Mouse (Mus musculus) midbrain, embryonic 13.5 days (tissue): ENCODE measurements around the gene Timm50. TPM values are rescaled to one million over a fixed set of nuclear protein-coding genes. Genes with fewer than 3 reads are reported as not detected.

ENCODE experiments used
- ATAC-seq: fragments of 200-750 bp; cut with Nextera tagmentation; 2 replicates; pipeline ENCODE4 v1.8.0; 2017; ENCODE audit warnings: mild to moderate bottlenecking, moderate TSS enrichment, moderate library complexity
- H3K27ac ChIP-seq: fragments of 300-500 bp; sonication (generic); 2 replicates; pipeline ENCODE4 v1.5.1; 2015; ENCODE audit warnings: inconsistent platforms, mild to moderate bottlenecking, moderate library complexity
- H3K27me3 ChIP-seq: fragments of 300-500 bp; sonication (generic); 2 replicates; pipeline ENCODE4 v1.6.1; 2015; ENCODE audit warnings: mild to moderate bottlenecking, inconsistent platforms
- H3K36me3 ChIP-seq: fragments of 300-500 bp; sonication (generic); 2 replicates; pipeline ENCODE4 v1.6.1; 2015; ENCODE audit warnings: mild to moderate bottlenecking, inconsistent platforms
- H3K4me1 ChIP-seq: fragments of 300-500 bp; sonication (generic); replicated peaks from 2 replicates; pipeline ENCODE4 v1.6.1; 2015; ENCODE audit warnings: inconsistent platforms
- H3K4me2 ChIP-seq: fragments of 300-500 bp; sonication (generic); replicated peaks from 2 replicates; pipeline ENCODE4 v1.6.1; 2015; ENCODE audit warnings: moderate library complexity, mild to moderate bottlenecking, inconsistent platforms
- H3K4me3 ChIP-seq: fragments of 300-500 bp; sonication (generic); replicated peaks from 2 replicates; pipeline ENCODE4 v1.5.1; 2015; ENCODE audit warnings: mild to moderate bottlenecking, inconsistent platforms
- H3K9ac ChIP-seq: fragments of 300-500 bp; sonication (generic); replicated peaks from 2 replicates; pipeline ENCODE4 v1.6.1; 2015; ENCODE audit warnings: mild to moderate bottlenecking, inconsistent platforms
- H3K9me3 ChIP-seq: fragments of 300-500 bp; sonication (generic); 2 replicates; pipeline ENCODE4 v1.6.1; 2016; ENCODE audit warnings: mild to moderate bottlenecking, inconsistent platforms
- WGBS: fragments of 180-500 bp; shearing (Covaris S2); methylation state at CpG from one replicate; pipeline ENCODE4 v1.1.7; 2015; 5-methylcytosine and 5-hydroxymethylcytosine counted together
- polyA plus RNA-seq: library from polyadenylated mRNA; unstranded; fragments of >200 nt; fragmentation: Nextera tagmentation; extraction: Ambion mirVana; gene quantifications from 2 replicates; pipeline ENCODE4 v1.2.1, GENCODE M21; 2015

The Timm50 gene
- polyA plus RNA-seq, 1 experiment from 2014 or later: 153 TPM

DNA sequence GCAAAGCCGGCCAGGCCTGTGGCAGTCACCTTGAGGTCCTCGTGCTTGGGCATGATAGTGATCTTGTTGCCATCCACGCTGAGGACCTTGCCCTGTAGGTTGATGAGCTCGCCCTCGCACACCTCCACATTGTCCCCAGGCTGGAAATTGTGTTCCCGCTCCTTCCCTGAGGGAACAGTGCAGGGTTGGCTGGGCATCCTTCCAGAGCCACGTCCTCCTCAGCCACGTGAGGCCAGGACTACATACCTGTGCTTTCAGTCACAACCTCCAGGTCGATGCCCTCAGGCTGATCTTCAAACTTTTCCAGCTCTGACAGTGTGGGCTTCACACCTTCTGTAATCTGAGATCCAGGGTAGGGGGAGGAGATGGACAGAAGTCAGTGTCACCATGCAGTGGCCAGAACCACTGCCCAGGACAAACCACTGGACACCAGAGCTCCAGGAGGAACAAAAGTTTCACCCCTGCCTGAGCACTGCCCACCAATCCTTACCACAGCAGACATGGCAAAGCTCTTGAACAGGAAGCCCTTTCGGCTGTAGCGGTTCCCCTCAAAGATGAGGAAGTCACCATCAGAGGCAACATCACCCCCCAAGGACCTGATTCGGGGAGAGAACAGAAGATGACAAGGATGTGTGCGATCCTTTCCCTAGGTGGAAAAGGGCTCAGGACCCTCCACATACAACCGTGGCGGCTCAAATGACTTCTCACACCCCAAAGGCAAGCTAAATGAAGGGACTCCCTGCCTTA, 10.3 kb upstream of the Timm50 start:
- Histone ChIP-seq H3K27ac (no peak overlapping the region), H3K9ac (no peak overlapping the region), H3K4me2 (no peak overlapping the region), H3K4me3 (no peak overlapping the region), H3K4me1 (no peaks in the 10 kb centered on the region), H3K27me3 (no peaks in the 10 kb centered on the region), H3K36me3 (peaks cover 99% of the 10 kb centered on the region), H3K9me3 (no peaks in the 10 kb centered on the region)
- WGBS: 94% methylated on average over 15 of the region's 15 CpGs
- no peak for ATAC-seq

DNA sequence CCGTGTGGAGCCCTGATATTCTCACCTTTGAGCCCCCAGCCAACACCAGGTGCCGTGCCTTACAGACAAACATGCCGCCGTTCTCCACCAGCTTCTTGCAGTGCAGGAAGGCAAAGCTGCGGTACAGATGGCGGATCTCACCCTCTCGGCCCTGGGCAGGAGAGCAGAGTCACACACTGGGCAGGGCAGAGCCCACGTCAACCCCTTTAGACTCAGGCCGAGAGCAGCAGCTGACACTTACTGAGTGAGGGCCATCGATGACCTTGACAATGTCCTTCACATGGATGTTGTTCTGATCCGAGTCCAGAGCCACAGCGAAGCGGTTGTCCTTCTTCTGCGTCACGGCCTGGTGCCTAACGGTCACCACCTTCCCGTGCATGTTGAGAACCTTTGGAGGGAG, 6.8 kb upstream of the Timm50 start:
- Histone ChIP-seq H3K36me3 (peaks cover 98% of the 10 kb centered on the region), H3K4me3 (no peak overlapping the region), H3K27me3 (no peaks in the 10 kb centered on the region), H3K9me3 (no peaks in the 10 kb centered on the region), H3K9ac (no peak overlapping the region), H3K4me1 (no peaks in the 10 kb centered on the region), H3K27ac (no peak overlapping the region), H3K4me2 (no peak overlapping the region)
- 94% methylated on average over 17 of the region's 17 CpGs for WGBS
- no peak for ATAC-seq

DNA sequence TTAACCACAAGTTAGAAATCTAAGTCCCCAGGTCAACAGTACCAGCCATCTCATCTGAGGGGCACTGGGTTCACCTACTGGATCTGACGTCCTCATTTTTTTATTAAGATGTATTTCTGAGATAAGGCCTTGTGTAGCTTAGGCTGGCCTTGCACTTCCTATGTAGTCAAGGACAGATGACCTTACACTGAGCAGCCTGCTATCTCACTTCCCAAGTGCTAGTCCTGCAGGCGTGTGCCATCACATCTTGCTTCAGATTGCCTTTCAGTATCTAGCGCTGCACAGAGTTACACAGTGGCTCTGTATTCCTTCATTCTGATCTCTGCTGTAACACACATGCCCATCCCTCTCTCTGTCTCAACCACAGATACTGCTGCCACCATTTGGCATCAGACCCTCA, 6.2 kb upstream of the Timm50 start:
- 87% methylated on average over 3 of the region's 3 CpGs for WGBS
- H3K4me3 ChIP-seq: no peak overlapping the region
- H3K27ac ChIP-seq: no peak overlapping the region
- no peak overlapping the region for H3K4me2 ChIP-seq
- H3K27me3 ChIP-seq: no peaks in the 10 kb centered on the region
- H3K9me3 ChIP-seq: no peaks in the 10 kb centered on the region
- H3K36me3 ChIP-seq: peaks cover 91% of the 10 kb centered on the region
- no peaks in the 10 kb centered on the region for H3K4me1 ChIP-seq
- no peak overlapping the region for H3K9ac ChIP-seq
- no peak for ATAC-seq

DNA sequence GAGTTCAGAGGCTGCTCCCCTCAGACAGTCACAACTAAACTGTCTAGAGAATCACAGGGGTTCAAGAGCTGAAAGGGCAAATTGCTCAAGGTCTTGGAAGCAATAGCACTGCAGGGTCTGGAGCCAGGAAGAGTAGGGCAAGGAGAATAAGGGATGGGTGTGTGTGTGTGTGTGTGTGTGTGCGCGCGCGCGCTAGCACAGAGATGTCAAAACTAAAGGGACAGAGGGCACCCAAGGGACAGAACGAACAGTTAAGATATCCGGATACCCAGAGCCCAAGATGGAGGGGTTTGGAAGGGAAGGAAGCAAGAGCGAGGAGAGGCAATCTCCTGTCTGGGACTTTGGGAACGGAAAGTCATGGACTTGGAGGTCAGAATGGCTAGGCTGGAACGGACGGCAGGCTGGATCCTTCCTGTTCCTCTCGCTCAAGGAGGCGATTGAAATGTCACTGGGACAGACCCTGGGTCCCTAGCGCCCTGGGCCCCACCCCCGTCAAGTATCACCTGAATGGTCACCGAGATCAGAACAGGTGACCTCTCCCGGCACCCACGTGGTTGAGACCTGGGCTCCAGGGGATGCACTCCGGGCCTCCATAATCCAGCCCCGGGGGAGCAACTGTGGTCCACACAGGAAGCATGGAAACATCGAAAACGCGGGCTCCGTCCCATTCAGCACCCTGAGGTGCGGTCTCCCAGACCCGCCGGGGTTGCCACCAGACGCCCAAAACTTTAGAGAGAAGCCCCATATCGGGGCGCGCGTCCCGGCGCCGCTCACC, 534 bp downstream of the Timm50 start:
- H3K4me3 ChIP-seq: peak overlapping the region; percentile 85
- peak overlapping the region; percentile 92 for H3K4me2 ChIP-seq
- no peaks in the 10 kb centered on the region for H3K27me3 ChIP-seq
- peak overlapping the region; percentile 81 for H3K27ac ChIP-seq
- peak; percentile 68 for ATAC-seq
- 6% methylated on average over 35 of the region's 35 CpGs for WGBS
- peak overlapping the region; percentile 87 for H3K9ac ChIP-seq
- H3K4me1 ChIP-seq: peaks cover 32% of the 10 kb centered on the region
- no peaks in the 10 kb centered on the region for H3K9me3 ChIP-seq
- peaks cover 63% of the 10 kb centered on the region for H3K36me3 ChIP-seq

DNA sequence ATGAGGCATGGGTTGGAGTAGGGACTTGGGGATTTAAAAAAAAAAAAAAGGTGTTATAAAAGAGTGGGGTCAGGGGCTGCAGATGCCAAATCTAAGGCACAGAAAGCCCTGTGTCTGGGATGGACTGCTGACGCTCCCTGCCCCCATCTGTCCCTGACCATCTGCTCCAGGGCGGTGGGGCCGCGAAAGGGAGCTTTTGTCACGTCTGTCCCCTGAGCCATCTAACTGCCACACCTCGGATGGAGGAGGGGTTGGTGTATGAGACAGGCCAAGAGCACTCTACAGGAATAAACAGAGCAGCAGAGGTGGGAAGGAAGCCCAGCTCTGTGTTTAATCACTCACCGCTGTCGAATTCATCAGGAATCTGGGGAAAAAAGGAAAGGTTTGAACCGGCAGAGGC, 2.1 kb downstream of the Timm50 start:
- peaks cover 32% of the 10 kb centered on the region for H3K4me1 ChIP-seq
- no peaks in the 10 kb centered on the region for H3K9me3 ChIP-seq
- no peaks in the 10 kb centered on the region for H3K27me3 ChIP-seq
- peaks cover 63% of the 10 kb centered on the region for H3K36me3 ChIP-seq
- H3K9ac ChIP-seq: 0 out of 2 replicates have a peak overlapping the region, but pooled peaks have one; percentile 14
- 48% methylated on average over 9 of the region's 9 CpGs for WGBS
- H3K4me3 ChIP-seq: 0 out of 2 replicates have a peak overlapping the region, but pooled peaks have one; percentile 85
- no peak for ATAC-seq
- peak overlapping the region; percentile 92 for H3K4me2 ChIP-seq
- peak overlapping the region; percentile 39; the same call in 1 of the 2 replicates for H3K27ac ChIP-seq

DNA sequence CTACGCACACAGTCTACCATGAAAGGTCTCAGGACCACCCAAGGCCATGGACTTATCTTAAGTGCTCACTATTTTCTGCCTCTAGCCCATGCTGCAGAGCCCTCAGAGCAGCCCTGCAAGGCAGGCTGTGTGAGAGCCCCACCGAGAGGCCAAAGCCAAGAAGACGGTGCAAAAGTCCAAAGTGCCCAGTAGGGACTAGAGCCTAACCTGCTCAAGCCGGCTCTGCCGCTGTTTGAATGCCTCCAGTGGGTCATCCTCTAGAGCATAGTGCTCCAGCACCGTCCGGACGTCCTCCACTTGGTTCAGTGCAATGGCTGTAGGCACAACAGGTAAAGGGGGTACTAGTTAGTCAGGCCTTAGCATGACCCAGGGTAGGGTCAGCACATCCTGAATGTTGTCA, 5.7 kb downstream of the Timm50 start:
- no peak overlapping the region for H3K4me3 ChIP-seq
- H3K9ac ChIP-seq: no peak overlapping the region
- no peak overlapping the region for H3K27ac ChIP-seq
- no peaks in the 10 kb centered on the region for H3K9me3 ChIP-seq
- H3K4me2 ChIP-seq: no peak overlapping the region
- H3K36me3 ChIP-seq: peaks cover 56% of the 10 kb centered on the region
- ATAC-seq: no peak
- peaks cover 51% of the 10 kb centered on the region for H3K4me1 ChIP-seq
- WGBS: 91% methylated on average over 8 of the region's 8 CpGs
- no peaks in the 10 kb centered on the region for H3K27me3 ChIP-seq

DNA sequence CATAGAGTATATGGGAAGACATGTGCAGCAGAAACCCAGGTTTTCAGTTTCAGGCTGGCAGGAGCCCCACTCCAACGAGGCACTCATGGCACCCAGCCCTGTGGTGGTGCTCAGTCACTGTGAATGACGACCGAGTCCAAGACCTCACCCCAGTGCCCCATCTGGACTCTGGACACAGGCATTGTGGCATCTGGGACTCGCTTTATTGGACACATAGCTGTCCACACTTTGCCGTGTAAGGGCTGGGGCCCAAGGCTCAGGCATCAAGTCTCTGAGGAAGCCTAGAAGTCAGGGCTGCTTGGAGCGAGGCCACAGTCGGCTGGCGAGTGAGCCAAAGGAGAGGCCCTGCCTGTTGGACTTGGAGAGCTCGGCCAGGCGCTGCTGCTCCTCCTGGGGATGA, 6.2 kb downstream of the Timm50 start:
- ATAC-seq: no peak
- no peaks in the 10 kb centered on the region for H3K27me3 ChIP-seq
- no peak overlapping the region for H3K9ac ChIP-seq
- H3K36me3 ChIP-seq: peaks cover 56% of the 10 kb centered on the region
- no peak overlapping the region for H3K27ac ChIP-seq
- no peak overlapping the region for H3K4me3 ChIP-seq
- H3K4me1 ChIP-seq: peaks cover 49% of the 10 kb centered on the region
- 91% methylated on average over 10 of the region's 10 CpGs for WGBS
- H3K4me2 ChIP-seq: no peak overlapping the region
- no peaks in the 10 kb centered on the region for H3K9me3 ChIP-seq

DNA sequence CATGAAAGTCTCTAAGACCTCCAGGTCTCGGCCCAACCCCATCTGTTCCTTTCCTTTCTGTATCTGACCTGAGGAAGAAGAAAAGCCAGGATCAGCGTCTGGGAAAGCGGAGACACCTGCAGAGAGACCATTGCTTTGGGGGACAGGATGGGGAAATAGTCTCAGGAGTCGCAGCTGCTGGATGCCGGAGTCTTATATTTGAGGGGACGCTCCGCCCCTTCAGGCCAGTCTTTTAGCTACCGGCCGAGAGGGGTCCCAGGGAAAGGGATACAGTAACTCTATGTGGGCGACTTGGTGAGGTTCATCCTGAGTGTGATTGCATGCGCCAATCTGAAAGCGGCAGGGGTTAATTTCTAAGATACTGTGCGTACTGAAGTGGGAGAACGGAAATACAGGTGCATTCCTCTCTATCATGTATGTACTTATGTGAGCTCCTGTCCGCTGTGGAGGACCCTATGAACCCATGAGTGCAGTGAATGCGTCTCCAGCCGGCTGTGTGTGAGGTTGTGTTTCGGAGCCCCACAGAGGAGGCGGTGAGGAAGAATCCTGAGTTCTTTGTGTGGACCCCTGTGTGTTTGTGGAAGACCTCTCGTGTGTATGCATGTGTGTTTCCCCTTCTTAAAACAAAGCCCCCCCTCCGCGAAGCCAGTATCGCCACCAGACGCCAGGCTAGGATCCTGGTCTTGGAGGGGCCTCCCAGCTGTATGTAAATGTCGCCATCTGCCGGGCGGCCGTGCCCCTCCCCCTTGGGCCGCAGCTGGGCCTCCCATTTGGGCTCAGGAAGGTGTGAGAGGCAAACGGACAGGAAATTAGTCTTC, 10.0 kb downstream of the Timm50 start, which contains the start of gene Dll3:
TSS of gene Dll3 (minus strand) at position 623 of the 818 bp plus-strand sequence.
- WGBS: 2% methylated on average over 30 of the region's 30 CpGs
- Histone ChIP-seq H3K4me3 (peak within 1 kb of the TSS; percentile 63), H3K4me2 (peak within 1 kb of the TSS; percentile 77), H3K4me1 (peaks cover 47% of the 10 kb centered on the region), H3K27me3 (peaks cover 5% of the 10 kb centered on the region), H3K36me3 (peaks cover 22% of the 10 kb centered on the region), H3K9me3 (no peaks in the 10 kb centered on the region), H3K27ac (peak within 1 kb of the TSS; percentile 92), H3K9ac (peak within 1 kb of the TSS; percentile 84)
- peak; percentile 75 for ATAC-seq

DNA sequence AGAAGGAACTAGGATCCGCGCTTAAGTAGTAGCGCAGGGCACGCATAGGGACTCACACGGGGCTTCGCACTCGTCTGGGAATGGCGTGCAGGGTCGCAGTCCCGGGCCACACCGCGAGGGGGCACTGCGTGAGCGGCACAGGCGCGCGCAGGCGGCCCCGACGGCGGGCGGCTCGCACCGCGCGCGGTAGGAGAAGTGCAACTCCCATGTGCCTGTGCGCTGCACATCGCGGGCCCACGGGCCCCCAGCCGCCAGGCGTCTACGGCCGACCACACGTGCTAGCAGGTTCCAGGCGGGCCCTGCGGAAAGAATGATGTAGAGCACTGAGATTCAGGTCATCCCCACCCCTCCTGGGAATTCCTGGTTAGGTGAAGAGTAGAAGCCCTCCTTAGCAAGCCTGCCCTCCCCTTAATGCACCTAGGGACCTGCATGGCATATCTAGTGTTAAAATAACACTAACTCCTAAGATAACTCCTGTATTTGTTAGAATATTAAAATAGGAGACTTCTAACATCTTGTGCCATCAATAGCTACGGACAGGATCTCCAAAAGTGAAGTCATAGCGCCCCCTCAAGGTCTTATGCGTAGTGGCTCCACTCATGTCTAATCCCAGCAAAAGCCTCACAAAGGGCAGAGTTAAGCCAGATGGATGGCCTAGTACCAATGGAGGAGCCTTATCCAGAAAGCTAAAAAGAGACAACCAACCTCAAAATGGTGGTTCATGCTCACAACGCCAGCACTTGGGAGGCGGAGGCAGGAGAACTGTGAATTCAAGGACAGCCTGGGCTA, 12.8 kb downstream of the Timm50 start:
- Histone ChIP-seq H3K36me3 (no peaks in the 10 kb centered on the region), H3K27ac (peak overlapping the region; percentile 62), H3K9ac (peak overlapping the region; percentile 61), H3K4me3 (peak overlapping the region; percentile 63), H3K27me3 (peaks cover 22% of the 10 kb centered on the region), H3K4me2 (peak overlapping the region; percentile 77), H3K9me3 (no peaks in the 10 kb centered on the region), H3K4me1 (peaks cover 65% of the 10 kb centered on the region)
- 10% methylated on average over 43 of the region's 43 CpGs for WGBS
- peak; percentile 18; the same call in 1 of the 2 replicates for ATAC-seq

DNA sequence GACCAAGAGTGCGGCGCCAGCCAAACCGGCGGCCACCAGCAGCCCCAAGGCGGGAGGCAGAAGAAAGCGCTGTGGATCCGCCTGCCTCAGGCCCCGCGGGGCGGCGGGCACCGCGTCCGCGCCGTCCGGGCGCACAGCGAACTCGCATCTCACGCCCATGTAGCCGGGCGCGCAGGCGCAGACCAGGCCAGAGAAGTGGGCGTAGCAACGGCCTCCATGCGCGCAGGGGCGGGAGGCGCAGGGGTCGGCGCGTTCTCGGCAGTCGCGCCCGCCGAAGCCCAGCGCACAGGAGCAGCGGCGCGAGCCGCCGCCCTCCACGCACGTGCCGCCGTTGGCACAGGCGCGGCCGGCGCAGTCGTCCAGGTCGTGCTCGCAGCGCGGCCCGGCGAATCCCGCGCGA, 17.4 kb downstream of the Timm50 start:
- Histone ChIP-seq H3K27ac (no peak overlapping the region), H3K4me2 (peak overlapping the region; percentile 76), H3K9ac (peak overlapping the region; percentile 74), H3K36me3 (0 out of 2 replicates have a peak, but pooled peaks cover 2% of the 10 kb centered on the region), H3K27me3 (peaks cover 63% of the 10 kb centered on the region), H3K9me3 (no peaks in the 10 kb centered on the region), H3K4me1 (peaks cover 51% of the 10 kb centered on the region), H3K4me3 (peak overlapping the region; percentile 55)
- ATAC-seq: peak; percentile 63
- under 1% methylated on average over 63 of the region's 63 CpGs for WGBS
